Mouse (Mus musculus) embryonic facial prominence, embryonic 14.5 days (tissue): ENCODE data around the gene Pgbd5. TPM values are rescaled to one million over a fixed set of nuclear protein-coding genes. Genes with fewer than 3 reads are reported as not detected.

Experiments used
- ATAC-seq: fragments of 200-750 bp; cut with Nextera tagmentation; 2 replicates; pipeline ENCODE4 v1.8.0; 2017; ENCODE audit warnings: low read depth, moderate number of reproducible peaks, moderate TSS enrichment
- DNase-seq: peaks from one replicate; pipeline ENCODE4 v3.0.0-alpha.2; 2015; ENCODE audit warnings: low spot score
- H3K27ac ChIP-seq: fragments of 300-500 bp; sonication (generic); replicated peaks from 2 replicates; pipeline ENCODE4 v1.5.1; 2014; ENCODE audit warnings: low read depth, mild to moderate bottlenecking, low read length, moderate library complexity
- H3K27me3 ChIP-seq: fragments of 300-500 bp; sonication (generic); replicated peaks from 2 replicates; pipeline ENCODE4 v1.6.1; 2014; ENCODE audit warnings: low read length; ENCODE audit not compliant: control insufficient read depth, insufficient read depth
- H3K36me3 ChIP-seq: fragments of 300-500 bp; sonication (generic); 2 replicates; pipeline ENCODE4 v1.6.1; 2014; ENCODE audit warnings: low read length, mixed read lengths; ENCODE audit not compliant: control insufficient read depth, insufficient read depth
- H3K4me1 ChIP-seq: fragments of 300-500 bp; sonication (generic); 2 replicates; pipeline ENCODE4 v1.6.1; 2014; ENCODE audit warnings: antibody characterized with exemption, low read length; ENCODE audit not compliant: control insufficient read depth, insufficient read depth
- H3K4me2 ChIP-seq: fragments of 300-500 bp; sonication (generic); 2 replicates; pipeline ENCODE4 v1.6.1; 2014; ENCODE audit warnings: low read depth, mild to moderate bottlenecking, low read length, moderate library complexity, mixed read lengths
- H3K4me3 ChIP-seq: fragments of 300-500 bp; sonication (generic); 2 replicates; pipeline ENCODE4 v1.5.1; 2014; ENCODE audit warnings: low read depth, mild to moderate bottlenecking, low read length
- H3K9ac ChIP-seq: fragments of 300-500 bp; sonication (generic); 2 replicates; pipeline ENCODE4 v1.6.1; 2014; ENCODE audit warnings: low read depth, mild to moderate bottlenecking, low read length, moderate library complexity, mixed read lengths
- H3K9me3 ChIP-seq: fragments of 300-500 bp; sonication (generic); 2 replicates; pipeline ENCODE4 v1.6.1; 2016; ENCODE audit warnings: low read length; ENCODE audit not compliant: control insufficient read depth
- WGBS: fragments of 180-500 bp; shearing (Covaris S2); extraction: QIAGEN DNeasy Blood & Tissue Kit; methylation state at CpG from one replicate; pipeline ENCODE4 v1.1.7; 2014; 5-methylcytosine and 5-hydroxymethylcytosine counted together
- polyA plus RNA-seq: library from polyadenylated mRNA; unstranded; fragments of >200 nt; fragmentation: Nextera tagmentation; extraction: Ambion mirVana; gene quantifications from 2 replicates; pipeline ENCODE4 v1.2.1, GENCODE M21; 2014

The Pgbd5 gene
- polyA plus RNA-seq, 1 experiment from 2014 or later: 3.3 TPM

DNA sequence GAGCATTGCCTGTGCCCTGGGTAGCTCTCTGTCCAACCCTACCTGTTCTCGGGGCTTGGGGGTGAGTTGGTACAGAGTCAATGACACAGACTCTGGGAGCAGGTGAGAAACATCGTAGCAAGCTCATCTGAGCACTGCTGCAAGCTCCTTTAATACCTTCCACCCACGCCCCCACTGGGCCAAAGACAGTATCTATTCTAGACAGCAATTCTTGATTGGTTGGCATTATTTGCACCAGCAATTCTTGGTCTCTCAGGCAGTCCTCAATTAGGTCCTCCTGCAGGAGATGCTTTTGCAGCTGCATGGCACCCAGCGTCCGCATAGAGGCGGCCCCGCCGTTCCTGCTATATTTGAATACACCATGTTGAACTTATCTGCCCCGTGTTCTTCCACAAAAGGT, 22.7 kb upstream of the Pgbd5 start:
- 0 out of 2 replicates have a peak, but pooled peaks cover 4% of the 10 kb centered on the region for H3K27me3 ChIP-seq
- ATAC-seq (no peak), DNase-seq (no peak)
- no peak overlapping the region for H3K9ac ChIP-seq
- H3K36me3 ChIP-seq: no peaks in the 10 kb centered on the region
- H3K4me3 ChIP-seq: no peak overlapping the region
- no peak overlapping the region for H3K27ac ChIP-seq
- no peaks in the 10 kb centered on the region for H3K4me1 ChIP-seq
- no peaks in the 10 kb centered on the region for H3K9me3 ChIP-seq
- 85% methylated on average over 9 of the region's 9 CpGs for WGBS
- H3K4me2 ChIP-seq: no peak overlapping the region

DNA sequence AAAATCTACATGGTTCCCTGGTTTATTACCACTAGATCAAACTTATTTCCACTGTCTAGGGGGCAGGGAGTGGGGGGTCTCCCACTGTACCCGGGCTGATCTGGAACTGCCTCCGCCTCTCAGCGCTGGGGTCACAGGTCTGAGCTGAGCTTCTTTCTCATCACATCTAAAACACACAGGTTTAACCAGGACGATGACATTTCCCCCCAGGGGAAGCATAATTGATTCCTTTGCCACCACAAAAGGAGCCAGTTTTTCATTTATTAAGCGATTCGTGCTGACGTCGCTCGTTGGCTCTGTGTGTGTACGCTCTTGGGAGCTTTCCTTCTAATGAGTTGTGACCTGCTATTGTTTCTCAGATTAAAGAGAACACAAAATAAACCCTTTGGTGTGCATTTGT, 21.6 kb upstream of the Pgbd5 start:
- Histone ChIP-seq H3K27ac (no peak overlapping the region), H3K36me3 (no peaks in the 10 kb centered on the region)
- WGBS: 39% methylated on average over 10 of the region's 10 CpGs

DNA sequence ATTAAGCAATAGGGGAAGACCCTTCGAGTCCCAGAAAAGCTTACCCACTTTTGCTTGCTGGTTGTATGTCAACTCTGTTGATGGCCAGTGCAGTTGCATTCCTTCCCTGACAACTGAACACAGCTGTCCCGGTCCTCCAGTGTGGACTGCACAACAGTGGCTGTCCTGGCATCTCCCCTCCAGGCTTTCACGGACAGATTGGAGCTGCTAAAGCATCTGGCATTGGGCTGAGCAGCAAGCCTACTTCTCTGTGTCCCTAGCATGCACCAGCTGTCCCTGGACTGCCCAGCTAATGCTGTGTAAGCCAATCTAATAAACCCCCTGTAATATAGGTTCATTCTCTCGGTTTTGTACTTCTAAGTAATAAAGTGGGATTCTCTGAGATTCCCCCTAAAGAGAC, 21.2 kb upstream of the Pgbd5 start:
- no peak overlapping the region for H3K9ac ChIP-seq
- WGBS: 53% methylated on average over 4 of the region's 4 CpGs
- peak; percentile 36 for DNase-seq
- no peaks in the 10 kb centered on the region for H3K9me3 ChIP-seq
- H3K4me2 ChIP-seq: no peak overlapping the region
- ATAC-seq: peak; percentile 55; the same call in 1 of the 2 replicates
- H3K36me3 ChIP-seq: no peaks in the 10 kb centered on the region
- H3K27ac ChIP-seq: no peak overlapping the region
- no peak overlapping the region for H3K4me3 ChIP-seq
- H3K4me1 ChIP-seq: no peaks in the 10 kb centered on the region
- H3K27me3 ChIP-seq: 0 out of 2 replicates have a peak, but pooled peaks cover 4% of the 10 kb centered on the region

More for the DNA sequence above, 21.6 kb upstream of the Pgbd5 start:
- Histone ChIP-seq H3K27me3 (0 out of 2 replicates have a peak, but pooled peaks cover 4% of the 10 kb centered on the region), H3K9ac (no peak overlapping the region), H3K4me1 (no peaks in the 10 kb centered on the region), H3K4me3 (no peak overlapping the region), H3K4me2 (no peak overlapping the region), H3K9me3 (no peaks in the 10 kb centered on the region)
- DNase-seq: peak; percentile 32
- no peak for ATAC-seq

DNA sequence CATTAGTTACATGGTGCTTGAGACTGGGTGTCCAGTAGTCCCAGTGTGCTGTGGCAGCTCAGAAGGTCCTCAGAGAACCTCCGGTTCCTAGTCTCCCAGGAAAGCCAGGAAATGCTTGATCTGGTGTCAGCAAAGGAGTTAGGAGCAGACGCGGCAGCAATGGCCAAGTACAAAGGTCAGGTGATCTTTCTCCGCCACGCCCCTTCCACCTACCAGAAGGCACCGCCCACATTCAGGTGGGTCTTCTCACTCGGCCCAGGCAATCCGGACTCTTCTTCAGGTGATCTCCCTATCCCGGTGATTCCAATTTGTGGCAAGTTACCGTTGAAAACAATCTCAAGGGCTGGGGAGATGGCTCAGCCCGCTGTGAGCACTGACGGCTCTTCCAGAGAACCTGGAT, 20.2 kb upstream of the Pgbd5 start:
- no peak for ATAC-seq
- no peak for DNase-seq
- H3K9me3 ChIP-seq: no peaks in the 10 kb centered on the region
- no peak overlapping the region for H3K9ac ChIP-seq
- H3K27ac ChIP-seq: no peak overlapping the region
- 34% methylated on average over 12 of the region's 12 CpGs for WGBS
- no peak overlapping the region for H3K4me3 ChIP-seq
- H3K4me1 ChIP-seq: no peaks in the 10 kb centered on the region
- 0 out of 2 replicates have a peak, but pooled peaks cover 4% of the 10 kb centered on the region for H3K27me3 ChIP-seq
- H3K4me2 ChIP-seq: no peak overlapping the region
- no peaks in the 10 kb centered on the region for H3K36me3 ChIP-seq

DNA sequence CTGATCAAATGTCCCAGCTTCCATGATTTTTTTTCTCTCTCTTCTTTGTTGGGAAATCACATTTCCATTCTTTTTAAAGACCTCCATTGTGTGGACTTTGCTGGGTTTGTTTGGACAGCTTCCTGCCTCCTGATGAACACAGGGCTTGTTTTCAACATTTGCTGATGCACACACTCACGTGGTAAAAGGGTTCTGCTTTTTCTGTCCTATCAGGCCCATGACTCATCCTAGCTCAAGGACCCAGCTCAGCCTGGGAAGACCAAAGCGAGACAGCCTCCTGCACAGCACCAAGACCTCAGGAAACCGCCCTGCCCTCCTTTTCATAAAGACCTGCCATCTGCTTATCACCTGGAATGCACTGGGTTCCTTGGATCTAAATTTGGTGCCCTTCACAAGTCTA, 15.9 kb upstream of the Pgbd5 start:
- H3K36me3 ChIP-seq: no peaks in the 10 kb centered on the region
- H3K9ac ChIP-seq: no peak overlapping the region
- no peak overlapping the region for H3K4me2 ChIP-seq
- 41% methylated on average over 3 of the region's 3 CpGs for WGBS
- DNase-seq (no peak), ATAC-seq (no peak)
- 0 out of 2 replicates have a peak, but pooled peaks cover 4% of the 10 kb centered on the region for H3K27me3 ChIP-seq
- no peaks in the 10 kb centered on the region for H3K4me1 ChIP-seq
- peaks cover 3% of the 10 kb centered on the region for H3K9me3 ChIP-seq
- no peak overlapping the region for H3K4me3 ChIP-seq
- H3K27ac ChIP-seq: no peak overlapping the region

DNA sequence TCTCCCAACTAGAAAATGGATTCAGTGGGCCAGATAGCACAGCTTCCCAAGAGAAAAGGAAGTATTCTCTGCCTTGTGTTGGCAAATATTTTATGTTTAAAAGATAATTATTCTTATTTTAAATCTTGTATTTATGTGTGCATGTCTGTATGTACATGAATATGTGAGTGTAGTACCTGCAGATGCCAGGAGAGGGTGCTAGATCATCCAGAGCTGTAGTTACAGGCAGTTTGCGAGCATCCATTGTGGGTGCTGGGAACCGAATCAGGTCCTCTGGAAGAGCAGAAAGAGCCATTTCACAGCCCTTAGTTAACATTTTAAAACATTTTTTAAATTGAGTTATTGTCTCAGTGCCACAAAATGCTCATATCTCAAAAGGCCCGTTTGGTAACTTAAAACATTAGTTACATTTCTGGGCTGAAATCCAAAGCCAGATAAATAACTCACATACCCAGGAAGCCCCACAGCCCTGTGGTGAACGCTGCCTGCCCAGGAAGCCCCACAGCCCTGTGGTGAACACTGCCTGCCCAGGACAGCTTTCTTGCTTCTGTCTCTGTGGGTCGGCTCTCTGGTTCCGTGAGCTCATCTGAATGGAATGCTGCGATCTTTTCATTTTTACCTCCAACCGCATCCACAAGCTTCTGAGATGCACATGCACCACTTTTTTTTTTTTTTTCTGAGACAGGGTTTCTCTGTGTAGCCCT, 10.9 kb upstream of the Pgbd5 start:
- Histone ChIP-seq H3K9ac (no peak overlapping the region), H3K27me3 (no peaks in the 10 kb centered on the region), H3K4me3 (no peak overlapping the region), H3K27ac (no peak overlapping the region), H3K4me1 (no peaks in the 10 kb centered on the region), H3K4me2 (no peak overlapping the region), H3K36me3 (no peaks in the 10 kb centered on the region), H3K9me3 (peaks cover 5% of the 10 kb centered on the region)
- DNase-seq (no peak), ATAC-seq (no peak)
- WGBS: 78% methylated on average over 8 of the region's 8 CpGs

DNA sequence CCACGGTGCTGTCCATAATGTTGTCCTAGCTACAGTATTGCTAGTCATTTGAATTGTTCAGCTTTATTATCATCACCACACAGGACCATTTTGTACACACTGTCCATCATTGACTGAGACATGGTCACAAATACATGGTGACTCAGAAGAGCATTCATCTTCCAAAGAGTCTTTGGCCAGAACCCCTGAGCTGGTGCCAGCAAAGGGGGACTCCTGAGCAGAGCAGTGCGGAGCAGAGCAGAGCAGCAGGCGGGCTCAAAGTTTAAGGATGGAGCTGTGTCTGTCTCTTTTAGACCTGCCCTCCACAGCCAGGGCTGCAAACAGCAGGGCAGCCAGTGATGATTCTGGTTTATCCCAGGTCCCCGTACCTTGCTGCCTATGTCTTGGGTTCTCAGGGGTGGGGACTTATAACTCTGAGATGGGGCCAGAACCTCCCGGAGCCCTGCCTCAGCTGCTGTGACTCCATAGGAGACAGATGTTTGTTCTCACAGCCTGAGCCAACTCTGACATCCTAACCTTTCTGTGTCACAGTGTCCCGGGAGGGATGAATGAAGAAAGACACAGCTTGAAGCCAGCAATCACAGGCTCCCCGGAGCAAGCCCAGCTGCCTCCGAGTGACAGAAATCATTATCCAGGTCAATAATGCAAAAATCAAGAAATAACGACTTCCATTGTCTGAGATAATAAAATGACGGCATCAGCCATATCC, 9.7 kb upstream of the Pgbd5 start:
- H3K9me3 ChIP-seq: peaks cover 5% of the 10 kb centered on the region
- no peaks in the 10 kb centered on the region for H3K4me1 ChIP-seq
- no peak overlapping the region for H3K9ac ChIP-seq
- ATAC-seq: no peak
- no peak overlapping the region for H3K4me2 ChIP-seq
- no peak overlapping the region for H3K4me3 ChIP-seq
- no peak overlapping the region for H3K27ac ChIP-seq
- no peaks in the 10 kb centered on the region for H3K27me3 ChIP-seq
- no peaks in the 10 kb centered on the region for H3K36me3 ChIP-seq
- DNase-seq: no peak
- 50% methylated on average over 10 of the region's 10 CpGs for WGBS

DNA sequence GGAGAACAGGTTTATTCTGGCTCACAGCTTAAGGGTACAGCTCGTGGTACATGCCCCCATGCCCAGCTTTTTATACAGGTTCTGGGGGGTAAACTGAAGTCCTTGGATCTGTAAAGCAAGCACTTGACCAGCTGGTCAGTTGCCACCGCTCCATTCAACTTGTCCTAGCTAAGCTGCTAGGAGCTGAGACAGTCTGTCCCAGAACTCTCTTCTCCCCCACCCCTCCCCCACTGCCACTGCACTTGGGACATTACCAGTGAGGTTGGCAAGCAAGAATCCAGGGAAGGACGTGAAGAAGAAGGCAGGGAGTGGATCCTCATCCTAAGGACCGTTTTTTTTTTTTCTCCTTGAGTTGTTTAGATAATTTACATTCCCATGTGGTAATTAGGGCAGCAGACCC, 2.7 kb downstream of the Pgbd5 start:
- Histone ChIP-seq H3K36me3 (no peaks in the 10 kb centered on the region), H3K4me2 (no peak overlapping the region), H3K9me3 (no peaks in the 10 kb centered on the region), H3K4me1 (peaks cover 5% of the 10 kb centered on the region; the same call in 1 of the 2 replicates), H3K27me3 (peaks cover 17% of the 10 kb centered on the region), H3K9ac (no peak overlapping the region), H3K4me3 (no peak overlapping the region), H3K27ac (no peak overlapping the region)
- ATAC-seq (no peak), DNase-seq (no peak)
- WGBS: 17% methylated on average over 4 of the region's 4 CpGs
